Mouse (Mus musculus): Measurements from ENCODE around the gene 1500015O10Rik. TPM values are rescaled to one million over a fixed set of nuclear protein-coding genes. Genes with fewer than 3 reads are reported as not detected.

1500015O10Rik gene
- 9.5 and 15.9 TPM in 2 replicates for polyA plus RNA-seq (2012; rRNA removed)

- TF ChIP-seq POLR2A (IDR thresholded peaks at IDR 0.05; ENCODE audit: borderline replicate concordance, extremely low read depth, insufficient read depth, insufficient read length, poor library complexity, severe bottlenecking) = no peak
- no peak for TF ChIP-seq CTCF (IDR thresholded peaks at IDR 0.05; ENCODE audit: borderline replicate concordance, extremely low read depth, insufficient read depth, insufficient read length)
- DNase-seq (ENCODE audit: low read depth) = peak; percentile 91
Measured at GRCm38 (mm10) chr1:43730491-43730924, at the start of gene 1500015O10Rik. Gene 1500015O10Rik, plus strand, starts transcription at chr1:43730602.

DNA sequence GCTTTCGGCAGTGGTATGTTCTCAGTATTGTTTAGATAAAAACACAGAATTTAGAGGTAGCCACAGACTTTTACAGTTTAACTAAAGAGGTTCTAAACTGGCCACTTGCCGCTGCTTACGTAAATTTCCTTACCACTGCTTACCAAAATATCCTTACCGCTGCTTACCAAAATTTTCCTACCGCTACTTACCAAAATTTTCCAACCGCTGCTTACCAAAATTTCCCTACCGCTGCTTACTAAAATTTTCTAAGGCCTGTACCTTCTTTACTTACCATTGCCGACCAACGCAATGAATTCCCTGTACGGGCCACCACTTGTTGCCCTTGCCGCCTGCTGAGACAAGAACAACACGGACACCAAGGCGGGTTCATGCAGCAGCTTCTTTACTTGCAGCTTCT lies 40.4 kb upstream of the 1500015O10Rik start:
- no peak for TF ChIP-seq POLR2A (IDR thresholded peaks at IDR 0.05; ENCODE audit: borderline replicate concordance, extremely low read depth, insufficient read depth, insufficient read length, poor library complexity, severe bottlenecking)
- TF ChIP-seq CTCF (IDR thresholded peaks at IDR 0.05; ENCODE audit: borderline replicate concordance, extremely low read depth, insufficient read depth, insufficient read length) = no peak
- no peak for DNase-seq (ENCODE audit: low read depth)

- TF ChIP-seq POLR2A (IDR thresholded peaks at IDR 0.05; ENCODE audit: borderline replicate concordance, extremely low read depth, insufficient read depth, insufficient read length, poor library complexity, severe bottlenecking) (no peak), CTCF (IDR thresholded peaks at IDR 0.05; ENCODE audit: borderline replicate concordance, extremely low read depth, insufficient read depth, insufficient read length) (no peak)
- no peak for DNase-seq (ENCODE audit: low read depth)
Measured at GRCm38 (mm10) chr1:43690507-43690906, 39.9 kb upstream of the 1500015O10Rik start.

DNA sequence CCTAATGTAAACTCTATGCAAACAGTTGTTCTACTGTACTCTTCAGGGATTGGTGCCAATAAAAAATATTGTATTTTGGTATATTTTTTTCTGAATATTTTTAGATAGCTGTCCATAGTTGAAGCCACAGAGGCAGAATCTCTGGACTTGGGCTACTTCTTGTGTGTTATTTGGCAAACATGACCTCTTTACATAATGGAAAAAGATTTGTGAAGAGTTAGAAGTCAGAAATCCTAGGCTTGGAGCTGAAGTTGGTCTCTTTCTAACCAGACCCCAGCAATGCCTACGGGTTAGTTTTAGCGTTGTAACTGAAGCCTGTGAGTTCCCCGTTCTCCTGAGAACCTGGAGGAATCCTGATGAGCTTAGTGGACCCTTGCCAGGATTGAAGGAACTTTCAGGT lies 36.3 kb upstream of the 1500015O10Rik start:
- DNase-seq (ENCODE audit: low read depth) = no peak
- TF ChIP-seq CTCF (IDR thresholded peaks at IDR 0.05; ENCODE audit: borderline replicate concordance, extremely low read depth, insufficient read depth, insufficient read length) = no peak
- no peak for TF ChIP-seq POLR2A (IDR thresholded peaks at IDR 0.05; ENCODE audit: borderline replicate concordance, extremely low read depth, insufficient read depth, insufficient read length, poor library complexity, severe bottlenecking)

GRCm38 (mm10) chr1:43694851-43695545 lies 35.4 kb upstream of the 1500015O10Rik start:
- TF ChIP-seq CTCF (IDR thresholded peaks at IDR 0.05; ENCODE audit: borderline replicate concordance, extremely low read depth, insufficient read depth, insufficient read length) = no peak
- TF ChIP-seq POLR2A (IDR thresholded peaks at IDR 0.05; ENCODE audit: borderline replicate concordance, extremely low read depth, insufficient read depth, insufficient read length, poor library complexity, severe bottlenecking) = no peak
- peak; percentile 97 for DNase-seq (ENCODE audit: low read depth)

GRCm38 (mm10) chr1:43698577-43699000 lies 31.8 kb upstream of the 1500015O10Rik start:
- TF ChIP-seq CTCF (IDR thresholded peaks at IDR 0.05; ENCODE audit: borderline replicate concordance, extremely low read depth, insufficient read depth, insufficient read length) = no peak
- no peak for TF ChIP-seq POLR2A (IDR thresholded peaks at IDR 0.05; ENCODE audit: borderline replicate concordance, extremely low read depth, insufficient read depth, insufficient read length, poor library complexity, severe bottlenecking)
- DNase-seq (ENCODE audit: low read depth) = peak; percentile 96

DNA sequence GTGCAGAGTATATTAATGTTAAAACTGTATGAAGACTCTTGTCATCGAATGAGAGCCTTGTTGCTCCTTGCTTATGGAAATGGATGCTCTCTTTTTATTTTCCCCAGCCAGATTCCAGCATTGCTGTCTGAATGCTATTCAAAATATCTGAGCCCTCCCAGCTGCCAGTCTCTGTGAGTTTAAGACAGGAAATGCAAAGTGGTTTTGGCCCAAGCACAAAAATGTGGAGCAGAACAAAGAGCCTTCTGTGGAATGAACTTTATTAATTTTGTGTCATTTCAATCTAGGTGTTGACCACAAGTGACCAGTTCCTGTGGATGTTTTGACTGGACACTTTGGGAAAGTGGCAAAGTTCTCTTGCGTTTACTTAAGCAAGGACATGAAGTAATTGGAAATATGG lies 15.6 kb upstream of the 1500015O10Rik start:
- peak; percentile 30 for DNase-seq (ENCODE audit: low read depth)
- TF ChIP-seq POLR2A (IDR thresholded peaks at IDR 0.05; ENCODE audit: borderline replicate concordance, extremely low read depth, insufficient read depth, insufficient read length, poor library complexity, severe bottlenecking) (no peak), CTCF (IDR thresholded peaks at IDR 0.05; ENCODE audit: borderline replicate concordance, extremely low read depth, insufficient read depth, insufficient read length) (no peak)

- TF ChIP-seq POLR2A (IDR thresholded peaks at IDR 0.05; ENCODE audit: borderline replicate concordance, extremely low read depth, insufficient read depth, insufficient read length, poor library complexity, severe bottlenecking) = no peak
- TF ChIP-seq CTCF (IDR thresholded peaks at IDR 0.05; ENCODE audit: borderline replicate concordance, extremely low read depth, insufficient read depth, insufficient read length) = no peak
- no peak for DNase-seq (ENCODE audit: low read depth)
Measured at GRCm38 (mm10) chr1:43717967-43718366, 12.4 kb upstream of the 1500015O10Rik start.

DNA sequence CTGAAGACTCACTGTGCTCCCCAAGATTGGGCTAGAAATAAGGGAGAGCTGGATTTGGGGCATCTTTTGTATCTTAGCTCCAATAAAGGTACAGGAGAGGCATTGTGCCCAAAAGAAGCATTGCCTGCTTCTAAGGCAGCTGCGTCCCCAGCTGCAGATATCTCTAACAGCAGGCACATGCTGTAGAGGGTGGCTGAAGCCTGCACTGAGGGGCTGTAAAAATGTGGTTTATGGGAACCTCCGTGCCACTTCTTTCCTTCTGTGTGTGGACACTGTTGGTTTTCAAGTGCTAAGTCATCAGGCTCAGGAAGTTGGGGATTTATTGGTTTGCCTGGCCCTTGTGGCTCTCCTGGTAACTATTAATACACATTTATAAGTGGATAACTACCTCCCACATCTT lies 11.6 kb upstream of the 1500015O10Rik start:
- TF ChIP-seq POLR2A (IDR thresholded peaks at IDR 0.05; ENCODE audit: borderline replicate concordance, extremely low read depth, insufficient read depth, insufficient read length, poor library complexity, severe bottlenecking) (no peak), CTCF (IDR thresholded peaks at IDR 0.05; ENCODE audit: borderline replicate concordance, extremely low read depth, insufficient read depth, insufficient read length) (no peak)
- DNase-seq (ENCODE audit: low read depth) = no peak

- no peak for TF ChIP-seq POLR2A (IDR thresholded peaks at IDR 0.05; ENCODE audit: borderline replicate concordance, extremely low read depth, insufficient read depth, insufficient read length, poor library complexity, severe bottlenecking)
- TF ChIP-seq CTCF (IDR thresholded peaks at IDR 0.05; ENCODE audit: borderline replicate concordance, extremely low read depth, insufficient read depth, insufficient read length) = no peak
- no peak for DNase-seq (ENCODE audit: low read depth)
Measured at GRCm38 (mm10) chr1:43722459-43722858, 7.9 kb upstream of the 1500015O10Rik start.

DNA sequence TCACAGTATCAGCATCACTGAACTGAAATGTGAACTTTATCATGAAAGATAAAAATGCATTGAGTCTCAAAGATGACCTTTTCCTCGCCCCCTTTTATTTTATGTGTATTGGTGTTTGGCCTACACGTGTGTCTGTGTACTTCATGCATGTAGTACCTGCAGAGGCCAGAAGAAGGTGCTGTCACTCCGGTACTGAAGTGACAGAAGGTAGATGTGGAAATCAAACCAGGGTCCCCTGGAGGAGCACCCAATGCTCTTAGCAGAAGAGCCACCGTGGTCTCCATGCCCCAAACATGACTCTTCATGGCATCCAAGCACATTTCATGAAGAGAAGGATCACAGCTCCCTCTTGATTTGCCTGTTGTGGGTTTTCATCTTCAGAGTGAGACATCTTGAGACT lies 1.7 kb downstream of the 1500015O10Rik start:
- no peak for DNase-seq (ENCODE audit: low read depth)
- TF ChIP-seq CTCF (IDR thresholded peaks at IDR 0.05; ENCODE audit: borderline replicate concordance, extremely low read depth, insufficient read depth, insufficient read length) (peak; percentile 20; the same call in 1 of the 2 replicates), POLR2A (IDR thresholded peaks at IDR 0.05; ENCODE audit: borderline replicate concordance, extremely low read depth, insufficient read depth, insufficient read length, poor library complexity, severe bottlenecking) (no peak)

GRCm38 (mm10) chr1:43732657-43733056 lies 2.3 kb downstream of the 1500015O10Rik start:
- peak; percentile 68 for DNase-seq (ENCODE audit: low read depth)
- no peak for TF ChIP-seq POLR2A (IDR thresholded peaks at IDR 0.05; ENCODE audit: borderline replicate concordance, extremely low read depth, insufficient read depth, insufficient read length, poor library complexity, severe bottlenecking)
- TF ChIP-seq CTCF (IDR thresholded peaks at IDR 0.05; ENCODE audit: borderline replicate concordance, extremely low read depth, insufficient read depth, insufficient read length) = no peak
